Mouse (Mus musculus) brain, embryonic 14.5 days (tissue): ENCODE measurements at regions not wholly inside any gene's neighbourhood (a gene's known extent, or its start where the extent isn't known, plus 50 kb on each side); places are given as distances from the start of the nearest gene placed in this dataset.

Experiments
- CTCF ChIP-seq: fragments of 200-500 bp; IDR thresholded peaks from 2 replicates; pipeline ENCODE4 v1.5.1; 2012; ENCODE audit warnings: inconsistent platforms, mild to moderate bottlenecking, moderate library complexity, borderline replicate concordance; ENCODE audit not compliant: insufficient read depth, insufficient read length; ENCODE audit errors: extremely low read depth
- POLR2A ChIP-seq: fragments of 200-500 bp; IDR thresholded peaks from 2 replicates; pipeline ENCODE4 v1.6.1; 2012; ENCODE audit warnings: mild to moderate bottlenecking, inconsistent platforms, borderline replicate concordance; ENCODE audit not compliant: poor library complexity, insufficient read depth, insufficient read length, severe bottlenecking; ENCODE audit errors: extremely low read depth

DNA sequence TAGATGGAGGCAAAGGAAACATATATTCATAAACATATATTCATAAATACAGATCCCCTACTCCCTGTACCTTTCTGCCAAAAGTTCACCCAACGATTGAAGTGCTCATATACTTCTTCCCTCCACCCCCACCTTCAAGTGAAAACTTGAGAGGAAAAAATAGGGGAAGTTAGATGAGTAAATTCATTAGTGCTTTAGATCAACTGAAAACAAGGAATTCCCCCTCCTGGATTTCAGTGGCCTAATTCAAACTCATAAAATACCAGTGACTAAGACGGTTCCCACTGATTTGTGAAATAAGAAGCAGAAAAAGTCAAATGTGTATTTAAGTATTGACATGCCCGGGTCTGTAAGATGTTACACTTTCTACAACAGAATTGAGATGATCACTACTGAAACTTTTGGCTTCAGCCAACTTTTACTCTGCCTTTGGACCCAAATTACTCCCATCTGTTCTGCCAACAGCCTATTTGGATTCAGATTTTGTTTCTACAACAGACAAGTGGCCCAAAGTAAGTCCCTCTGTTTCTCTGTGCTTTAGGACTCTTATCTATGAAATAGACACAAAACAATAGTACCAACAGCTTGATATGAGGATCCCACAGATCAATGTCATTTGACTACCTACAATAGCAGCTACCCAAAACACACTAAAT lies 320.7 kb downstream of the Tex13c3 start:
- no peak for TF ChIP-seq POLR2A
- no peak for TF ChIP-seq CTCF
